Mouse (Mus musculus): ENCODE data around the gene Polr2c.

DNA sequence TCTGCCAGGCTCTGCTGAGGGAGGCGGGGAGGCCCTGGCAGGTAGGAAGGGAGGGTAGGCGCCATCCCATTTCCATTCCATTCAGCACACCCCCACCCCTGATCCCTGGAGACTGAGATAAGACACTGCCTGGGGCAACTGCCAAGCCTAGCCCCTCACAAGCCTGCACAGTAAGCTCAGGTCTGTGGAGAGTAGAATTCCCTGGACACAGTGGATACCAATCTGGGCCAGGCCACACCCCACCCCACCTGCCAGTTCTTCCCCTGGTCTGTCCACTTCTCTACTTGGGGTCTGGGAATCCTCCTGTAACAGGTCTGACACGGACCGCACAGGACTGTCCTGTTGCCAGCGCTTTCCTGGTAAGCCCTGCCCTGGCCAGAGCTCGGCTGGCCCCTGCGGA lies 11.9 kb downstream of the Polr2c start:
- TF ChIP-seq CTCF (IDR thresholded peaks at IDR 0.05) (no peak), EP300 (IDR thresholded peaks at IDR 0.05) (no peak)
